Mouse (Mus musculus) urinary bladder, postnatal 14 days (tissue): ENCODE data around the gene Kcns3.
A peak's percentile ranks its signal among the peaks of the same experiment; 100 is the strongest.

ENCODE experiments used
- DNase-seq: peaks from one replicate; pipeline ENCODE4 v3.0.0; 2021; ENCODE audit warnings: low spot score

Kcns3 gene

DNA sequence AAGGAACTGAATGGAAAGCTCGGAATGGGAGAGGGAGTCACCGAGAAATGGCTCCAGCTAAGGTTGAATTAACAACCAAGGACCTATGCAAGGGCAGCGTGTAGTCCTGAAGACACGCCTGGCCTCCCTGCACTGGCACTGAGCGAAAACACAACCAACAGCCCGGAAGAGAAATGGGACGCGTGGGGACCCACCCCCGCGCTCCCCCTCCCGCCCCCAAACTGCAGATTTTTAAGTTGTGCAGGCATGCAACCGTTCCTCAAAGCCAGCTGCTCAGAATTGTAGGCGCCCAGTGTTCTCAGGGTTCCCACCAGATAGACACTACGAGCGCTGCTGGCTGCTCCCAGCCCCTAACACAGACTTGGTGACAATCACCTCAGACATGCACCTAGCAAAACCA is at the start of gene Kcns3:
TSS of gene Kcns3 (minus strand) at position 42 of the 400 bp plus-strand sequence.
- no peak for DNase-seq

DNA sequence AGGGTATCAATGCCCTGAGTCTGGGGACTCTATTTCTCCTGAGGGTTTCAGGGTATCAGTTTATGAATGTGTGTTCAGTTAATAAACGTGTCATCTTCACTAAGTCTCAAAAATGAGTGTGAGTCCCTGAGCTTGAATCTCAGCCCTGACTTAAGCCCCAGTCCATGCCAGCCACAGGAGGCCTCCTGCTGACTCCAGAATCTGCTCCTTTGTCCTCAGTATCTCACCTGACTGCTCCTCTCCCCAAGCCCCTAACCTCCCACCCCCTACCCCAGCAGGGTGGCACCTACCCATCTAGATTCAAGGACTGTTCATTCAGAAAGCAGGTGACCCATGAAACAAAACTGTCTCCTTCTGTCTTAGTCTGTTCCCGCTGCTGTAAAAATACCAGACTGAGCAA is 47.7 kb upstream of the Kcns3 start:
- DNase-seq: no peak

DNA sequence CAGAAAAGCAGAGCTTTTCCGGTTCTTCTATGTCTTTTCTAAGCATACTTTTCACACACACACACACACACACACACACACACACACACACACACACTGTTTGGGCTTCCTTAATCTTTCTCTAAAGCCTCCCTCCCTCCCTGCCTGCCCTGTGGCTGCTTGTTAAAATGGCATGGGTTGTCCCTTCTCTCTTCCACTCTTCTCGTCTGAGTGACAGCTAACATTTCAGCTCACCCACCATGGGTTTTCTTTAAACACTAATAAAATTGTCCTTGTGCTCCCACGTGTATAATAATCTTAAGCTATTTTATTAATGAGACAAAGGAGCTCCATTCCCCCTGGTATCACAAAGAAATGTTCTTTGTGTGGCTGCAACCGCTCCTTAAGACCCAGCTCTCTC is 47.2 kb upstream of the Kcns3 start:
- DNase-seq: no peak

GRCm38 (mm10) chr12:11196830-11197229 is 46.0 kb upstream of the Kcns3 start:
- DNase-seq: no peak

DNA sequence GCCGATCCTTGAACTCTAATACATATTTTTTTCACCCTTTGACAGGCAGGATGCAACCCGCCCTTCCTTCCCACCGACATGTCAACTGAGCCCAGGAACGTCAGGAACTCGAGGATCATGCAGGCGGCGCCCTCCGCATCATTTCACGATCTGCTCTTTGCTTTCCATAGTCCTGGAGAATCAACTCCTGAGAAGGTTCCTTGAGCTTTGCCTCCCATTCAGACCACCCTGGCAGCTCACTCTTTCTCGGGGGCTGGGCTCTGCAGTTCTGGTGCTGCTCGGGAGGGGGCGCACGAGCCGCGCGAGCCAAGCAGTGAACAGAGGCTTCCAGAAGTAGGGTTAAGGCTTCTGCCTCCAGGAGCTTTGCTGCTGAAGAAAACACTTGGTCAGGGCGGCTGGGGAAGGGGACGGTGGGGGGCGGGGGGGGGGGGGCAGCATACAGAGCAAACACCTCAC is 45.3 kb upstream of the Kcns3 start:
- DNase-seq: peak; percentile 68

GRCm38 (mm10) chr12:11195031-11195430 is 44.2 kb upstream of the Kcns3 start:
- DNase-seq: no peak

- DNase-seq: peak; percentile 90
These were observed 27.8 kb upstream of the Kcns3 start for GRCm38 (mm10) chr12:11178486-11179154.

GRCm38 (mm10) chr12:11177408-11178394 is 26.8 kb upstream of the Kcns3 start:
- no peak for DNase-seq

- no peak for DNase-seq
These were observed 7.8 kb upstream of the Kcns3 start for GRCm38 (mm10) chr12:11158670-11159069.

GRCm38 (mm10) chr12:11155123-11155522 is 4.3 kb upstream of the Kcns3 start:
- DNase-seq: no peak

DNA sequence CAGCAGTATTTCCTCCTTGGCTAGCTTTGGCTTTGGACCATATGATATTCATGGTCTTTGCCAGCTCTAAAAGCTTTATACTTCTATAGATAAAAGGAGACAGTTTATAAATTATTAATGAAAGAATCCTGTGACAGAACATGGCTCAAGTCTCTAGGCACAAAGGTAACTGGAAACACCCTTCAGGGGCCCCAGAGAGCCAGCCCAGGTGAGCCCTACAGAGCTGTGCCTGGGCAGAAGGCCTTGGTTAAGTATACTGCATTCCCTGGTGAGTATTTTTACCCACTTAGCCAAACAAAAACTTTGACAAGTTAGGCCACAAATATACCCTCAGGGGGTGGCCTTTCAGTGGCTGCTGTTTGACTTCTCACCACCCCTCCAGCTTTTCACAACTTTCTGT is 2.7 kb upstream of the Kcns3 start:
- DNase-seq: no peak

DNA sequence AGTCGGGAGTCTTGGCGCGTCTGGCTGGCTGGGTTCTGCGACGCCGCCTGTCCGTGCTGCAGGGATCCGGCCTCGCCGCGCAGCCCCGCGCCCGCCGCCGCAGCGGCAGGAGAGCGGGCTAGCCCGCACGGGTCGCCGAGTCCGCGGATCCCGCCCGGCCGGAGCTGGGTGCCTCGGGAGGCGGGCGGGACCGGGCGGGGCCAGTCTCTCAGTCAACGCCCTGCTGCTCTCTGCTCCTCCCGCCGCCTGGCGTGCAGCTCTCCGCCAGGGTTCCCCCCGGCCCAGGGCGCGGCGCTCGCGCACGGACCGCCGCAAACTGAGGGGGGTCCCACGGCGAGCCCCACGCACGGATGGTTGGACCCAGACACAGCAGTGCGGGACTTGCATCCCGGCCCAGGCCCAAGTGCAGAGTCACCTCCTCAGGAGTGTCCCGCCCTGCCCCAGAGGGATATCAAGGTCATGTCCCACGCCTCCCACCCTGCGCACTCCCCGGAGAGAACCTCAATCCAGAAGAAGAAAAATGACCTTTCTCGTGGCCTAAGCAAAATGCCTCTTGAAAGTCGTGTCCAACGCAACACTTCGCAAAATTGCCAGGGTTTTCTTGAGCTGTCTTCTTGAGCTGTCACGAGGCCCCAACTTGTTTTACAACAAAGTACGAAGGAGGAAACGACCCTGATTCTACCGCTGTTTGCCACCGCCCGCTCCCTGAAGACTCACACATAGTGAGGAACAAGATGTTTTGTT is 492 bp downstream of the Kcns3 start:
- peak; percentile 34 for DNase-seq

DNA sequence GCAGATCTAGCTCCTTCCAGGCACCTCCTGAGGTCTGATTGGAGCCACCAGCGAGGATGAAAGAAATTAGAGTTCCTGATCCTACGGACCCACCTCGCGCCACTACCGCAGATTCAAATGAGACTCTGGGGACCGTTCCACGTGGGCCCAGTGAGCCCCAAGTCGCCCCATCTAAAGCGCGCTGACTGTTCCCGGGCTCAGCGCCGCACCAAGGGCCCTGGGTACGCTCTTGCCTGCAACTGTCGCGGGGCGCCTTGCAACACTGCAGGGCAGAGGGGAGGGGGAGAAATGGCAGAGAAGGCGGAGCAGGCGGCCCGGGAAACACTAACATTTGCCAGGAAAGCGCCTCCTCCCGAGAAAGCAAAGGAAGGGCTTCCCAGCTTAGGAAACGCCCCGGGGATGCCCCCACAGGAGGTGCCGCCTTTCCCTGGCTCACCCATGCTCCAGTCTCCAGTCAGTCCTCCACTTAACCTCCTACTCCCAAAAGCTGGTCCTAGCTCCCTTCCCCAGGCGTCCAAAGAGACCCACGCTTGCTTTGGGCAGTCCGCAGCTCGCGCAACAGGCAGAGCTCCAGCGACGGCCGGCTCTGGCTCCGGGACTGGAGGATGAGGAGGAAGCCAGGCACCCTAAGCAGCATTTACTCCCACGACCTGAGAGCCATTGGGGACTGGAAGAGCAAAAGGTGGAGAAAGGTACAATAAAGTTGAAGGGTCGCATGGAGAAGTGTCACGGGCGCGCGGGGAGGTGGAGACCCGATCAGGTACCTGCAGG is 1.2 kb downstream of the Kcns3 start:
- peak; percentile 37 for DNase-seq

- DNase-seq: no peak
These were observed 1.8 kb downstream of the Kcns3 start for GRCm38 (mm10) chr12:11149121-11149420.

DNA sequence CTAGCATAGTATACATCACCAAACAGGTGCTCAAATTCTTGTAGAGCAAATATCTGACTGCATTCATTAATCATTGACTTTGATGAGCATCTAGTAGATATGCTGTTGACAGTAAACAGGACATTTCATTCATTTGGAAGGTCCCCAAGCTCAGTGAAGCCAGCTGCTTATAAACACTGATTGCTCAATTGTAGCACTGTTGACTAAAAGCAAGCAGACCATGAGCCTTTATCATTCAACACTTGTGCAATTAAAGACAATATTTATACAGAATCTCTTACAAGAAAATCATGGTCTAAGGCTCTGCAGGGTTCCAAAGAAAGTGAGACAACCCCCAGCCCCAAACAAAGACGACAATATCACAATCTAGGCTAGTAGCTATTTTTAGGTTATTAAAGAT is 6.0 kb downstream of the Kcns3 start:
- DNase-seq: no peak

DNA sequence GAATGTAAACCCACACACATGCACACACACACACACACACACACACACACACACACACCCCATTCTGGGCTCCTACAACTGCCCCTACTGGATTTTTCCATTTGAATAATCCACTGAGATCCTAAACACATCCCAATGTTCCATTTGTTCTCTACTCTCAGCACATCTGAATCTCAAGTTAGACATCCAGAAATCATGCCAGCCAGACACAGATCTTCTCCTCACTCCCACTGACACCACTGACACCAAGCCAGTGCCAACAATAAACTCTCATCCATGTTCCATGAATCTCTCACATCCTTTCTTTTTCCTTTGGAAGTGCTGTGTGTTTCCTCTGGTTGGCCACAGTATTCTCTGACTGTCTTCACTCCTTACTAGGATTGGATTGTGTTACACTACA is 18.4 kb downstream of the Kcns3 start:
- DNase-seq: no peak

DNA sequence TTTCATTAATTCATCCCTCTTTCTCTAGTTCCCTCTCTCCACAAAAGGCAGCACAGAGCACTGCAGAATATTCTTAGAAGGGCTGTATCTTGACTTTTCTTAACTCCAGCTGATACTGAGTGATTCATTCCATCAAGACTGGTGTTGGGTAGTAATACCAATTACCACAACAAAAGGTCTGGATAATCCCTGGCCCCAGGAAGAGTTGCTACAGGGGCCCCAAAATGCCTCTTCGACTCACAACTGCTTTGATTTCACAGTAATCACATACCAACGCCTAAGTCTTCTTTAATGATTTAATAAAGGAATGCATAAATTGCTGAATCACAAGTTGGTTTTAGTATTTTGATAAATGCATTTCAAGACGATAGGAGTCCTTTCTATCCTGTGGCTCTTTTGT is 21.7 kb downstream of the Kcns3 start:
- no peak for DNase-seq

DNA sequence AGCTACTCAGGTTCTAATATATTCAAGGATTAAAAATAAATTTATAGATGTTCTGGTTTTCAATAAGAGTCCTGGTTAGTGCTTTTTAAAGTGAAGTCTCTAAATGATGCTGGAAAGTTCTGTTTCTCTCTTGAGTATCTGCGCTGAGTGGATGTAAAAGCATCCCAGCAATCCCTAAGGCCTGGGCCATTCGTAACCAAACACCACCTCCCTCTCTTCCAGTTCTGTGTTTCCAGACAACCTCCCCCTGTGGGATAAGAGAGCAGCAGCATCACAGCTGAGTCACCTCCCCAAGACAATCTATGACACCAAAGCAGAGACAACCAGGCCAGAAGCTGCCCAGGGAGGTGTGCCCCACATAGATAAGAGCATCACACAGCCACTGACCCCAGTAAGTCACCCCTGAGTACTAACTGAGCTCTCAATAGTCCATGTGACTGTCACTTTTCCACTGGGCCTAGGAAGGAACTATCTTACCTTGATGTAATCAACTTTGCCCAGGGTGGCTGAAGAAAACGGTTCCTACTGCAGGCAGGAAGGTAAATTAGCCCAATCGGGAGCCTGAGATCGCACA is 24.6 kb downstream of the Kcns3 start:
- no peak for DNase-seq

GRCm38 (mm10) chr12:11101565-11101964 is 49.3 kb downstream of the Kcns3 start:
- no peak for DNase-seq

DNA sequence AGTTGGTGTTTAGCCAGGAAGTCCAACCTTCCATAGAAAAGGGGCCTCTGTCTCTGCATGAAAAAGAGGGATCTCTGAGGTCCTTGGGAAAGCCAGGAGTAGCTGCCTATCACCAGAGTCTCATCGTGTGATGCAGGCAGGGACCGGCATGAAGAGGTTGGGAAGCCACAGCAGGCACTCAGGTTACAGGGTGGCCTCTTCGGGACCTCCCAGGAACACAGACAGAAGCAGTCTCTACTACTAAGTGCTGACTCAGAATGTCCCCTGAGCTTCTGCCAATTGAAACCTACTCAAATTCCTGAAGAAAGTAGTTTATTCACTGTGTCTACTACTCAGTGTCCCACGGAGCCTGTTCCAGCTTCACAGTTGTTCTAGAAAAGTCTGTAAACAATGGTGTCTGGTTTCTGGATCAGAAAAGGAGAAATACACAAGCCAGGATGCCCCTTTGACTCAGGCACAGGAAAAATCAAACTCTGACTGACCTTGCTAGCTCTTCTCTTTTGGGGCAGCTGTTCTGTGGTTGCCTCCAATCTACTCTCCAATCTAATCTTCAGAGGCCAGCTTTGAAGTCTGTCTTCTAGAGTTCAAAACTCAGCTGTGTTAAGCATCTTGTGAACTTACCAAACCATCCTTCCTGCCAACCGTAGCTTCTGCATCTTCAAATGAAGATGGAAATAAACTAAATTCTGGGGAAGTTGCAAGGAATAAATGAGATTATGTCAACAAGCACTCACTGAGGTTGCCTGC is 62.1 kb downstream of the Kcns3 start:
- DNase-seq: no peak

- DNase-seq: no peak
These were observed 64.0 kb downstream of the Kcns3 start for GRCm38 (mm10) chr12:11086866-11087265.
